Mouse (Mus musculus) large intestine, adult 2 months (tissue): ENCODE measurements around the gene Cluh. TPM values are rescaled to one million over a fixed set of nuclear protein-coding genes. Genes with fewer than 3 reads are reported as not detected.

ENCODE experiments used
- DNase-seq: peaks from one replicate; pipeline ENCODE4 v3.0.0-alpha.2; 2012; ENCODE audit warnings: low read depth, low spot score
- WGBS: fragments of 180-500 bp; shearing (Covaris S2); methylation state at CpG from one replicate; pipeline ENCODE4 v1.1.7; 2018; 5-methylcytosine and 5-hydroxymethylcytosine counted together
- polyA plus RNA-seq: library from polyadenylated mRNA; depleted of rRNA; stranded (reverse); fragments of >200 nt; gene quantifications from 2 replicates; pipeline ENCODE4 v1.2.3, GENCODE M21; 2012; rRNA removed

Cluh gene
- polyA plus RNA-seq = 72.5 and 87.3 TPM in 2 replicates

GRCm38 (mm10) chr11:74649095-74649646 is at the start of gene Cluh:
Cluh (plus strand) TSS chr11:74649495.
- under 1% methylated on average over 58 of the region's 58 CpGs for WGBS
- DNase-seq = peak; percentile 90

GRCm38 (mm10) chr11:74602286-74602685 is 47.0 kb upstream of the Cluh start:
- DNase-seq = no peak
- WGBS = 92% methylated on average over 1 of the region's 1 CpGs

GRCm38 (mm10) chr11:74610068-74610467 is 39.2 kb upstream of the Cluh start:
- 53% methylated on average over 5 of the region's 5 CpGs for WGBS
- no peak for DNase-seq

- WGBS = 2% methylated on average over 50 of the region's 50 CpGs
- DNase-seq = no peak
These were observed 38.6 kb upstream of the Cluh start, which contains the start of gene Rap1gap2 for GRCm38 (mm10) chr11:74610545-74611176. Rap1gap2 (minus strand) TSS chr11:74610915.

- 10% methylated on average over 7 of the region's 7 CpGs for WGBS
- no peak for DNase-seq
These were observed 37.9 kb upstream of the Cluh start for GRCm38 (mm10) chr11:74611437-74611836.

- no peak for DNase-seq
- WGBS = 47% methylated on average over 4 of the region's 4 CpGs
These were observed 35.9 kb upstream of the Cluh start for GRCm38 (mm10) chr11:74613428-74613827.

GRCm38 (mm10) chr11:74615571-74615970 is 33.7 kb upstream of the Cluh start:
- DNase-seq = no peak
- 44% methylated on average over 5 of the region's 5 CpGs for WGBS

- WGBS = 2% methylated on average over 57 of the region's 63 CpGs
- no peak for DNase-seq
These were observed 29.9 kb upstream of the Cluh start, which contains the start of gene Ccdc92b for GRCm38 (mm10) chr11:74619201-74619955. Ccdc92b (plus strand) TSS chr11:74619605.

GRCm38 (mm10) chr11:74619956-74620300 is 29.4 kb upstream of the Cluh start:
- WGBS = 7% methylated on average over 16 of the region's 16 CpGs
- DNase-seq = no peak

GRCm38 (mm10) chr11:74621974-74622669 is 27.2 kb upstream of the Cluh start:
- no peak for DNase-seq
- WGBS = 69% methylated on average over 8 of the region's 8 CpGs

- 33% methylated on average over 6 of the region's 6 CpGs for WGBS
- DNase-seq = no peak
These were observed 25.6 kb upstream of the Cluh start for GRCm38 (mm10) chr11:74623693-74624092.

GRCm38 (mm10) chr11:74625333-74625732 is 24.0 kb upstream of the Cluh start:
- no peak for DNase-seq

- no peak for DNase-seq
- WGBS = 74% methylated on average over 3 of the region's 3 CpGs
These were observed 21.8 kb upstream of the Cluh start for GRCm38 (mm10) chr11:74627481-74627880.

GRCm38 (mm10) chr11:74631880-74632789 is 17.2 kb upstream of the Cluh start:
- DNase-seq = no peak
- 82% methylated on average over 7 of the region's 7 CpGs for WGBS

- DNase-seq = no peak
- 64% methylated on average over 5 of the region's 5 CpGs for WGBS
These were observed 14.6 kb upstream of the Cluh start for GRCm38 (mm10) chr11:74634490-74635275.

GRCm38 (mm10) chr11:74637486-74637885 is 11.8 kb upstream of the Cluh start:
- no peak for DNase-seq
- 25% methylated on average over 8 of the region's 8 CpGs for WGBS

GRCm38 (mm10) chr11:74637971-74638790 is 11.1 kb upstream of the Cluh start:
- no peak for DNase-seq
- under 1% methylated on average over 85 of the region's 86 CpGs for WGBS
